Mouse (Mus musculus) heart, postnatal 36 days (tissue): ENCODE results near the gene Fstl3. TPM values are rescaled to one million over a fixed set of nuclear protein-coding genes. Genes with fewer than 3 reads are reported as not detected.
A peak's percentile ranks its signal among the peaks of the same experiment; 100 is the strongest.
"Not testable (repeated sequence)": the region's sequence is repeated elsewhere in the genome, so short reads cannot be mapped to it uniquely, and the experiment has no call there.

ENCODE experiments used
- DNase-seq, 2 experiments: peaks; one replicate each; pipeline ENCODE4 v3.0.0; 2021 to 2022
- intact Hi-C: fragments of 180-260 bp; cut with DNase I; formaldehyde crosslinking; loops from one replicate; pipeline ENCODE4 v1.15.1; 2025
- total RNA-seq, 2 experiments: library from RNA; stranded (reverse); gene quantifications; 2 replicates each; pipeline ENCODE4 v1.2.3; 2021

Fstl3 gene
- total RNA-seq, 2 experiments from 2014 or later: 4.2 to 4.3 TPM

DNA sequence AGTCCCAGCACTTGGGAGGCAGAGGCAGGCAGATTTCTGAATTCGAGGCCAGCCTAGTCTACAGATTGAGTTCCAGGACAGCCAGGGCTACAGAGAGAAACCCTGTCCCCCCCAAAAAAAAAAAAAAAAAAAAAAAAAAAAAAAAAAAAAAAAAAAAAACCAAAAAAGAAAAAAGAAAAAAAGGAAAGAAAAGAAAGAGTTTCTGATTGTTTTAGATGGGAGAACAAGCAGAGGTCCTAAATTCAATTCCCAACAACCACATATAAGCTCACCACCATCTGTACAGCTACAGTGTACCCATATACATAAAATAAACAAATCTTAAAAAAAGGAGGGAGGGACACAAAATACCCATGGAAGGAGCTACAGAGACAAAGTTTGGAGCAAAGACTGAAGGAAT lies 17.4 kb upstream of the Fstl3 start:
- DNase-seq, intact Hi-C loops: not testable (repeated sequence)

DNA sequence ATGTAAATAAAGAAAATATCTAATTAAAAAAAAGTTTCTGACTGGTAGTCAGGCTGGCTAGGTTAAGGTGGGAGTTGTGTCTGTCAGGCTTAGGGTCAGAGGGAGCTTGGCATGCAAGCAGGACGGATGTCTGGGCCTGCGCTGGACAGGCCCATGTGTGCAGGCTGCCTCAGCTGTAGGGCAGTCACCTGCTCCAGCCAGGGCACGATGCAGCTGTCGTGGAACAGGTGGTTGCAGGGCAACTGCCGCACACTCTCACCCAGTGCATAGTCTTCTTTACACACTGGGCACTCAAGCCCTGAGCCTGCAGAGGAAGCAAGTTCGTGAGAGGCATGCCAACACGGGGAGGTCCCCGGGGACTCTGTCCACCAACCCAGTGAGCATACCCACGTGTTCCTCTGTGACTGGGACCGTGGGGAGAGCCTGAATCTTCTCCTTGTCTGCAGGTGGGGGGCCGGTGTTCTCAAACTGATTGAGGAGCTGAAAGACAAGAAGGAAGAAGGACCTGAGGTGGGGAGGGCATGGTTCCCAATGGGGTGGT lies 16.4 kb upstream of the Fstl3 start:
- no peak for DNase-seq
- intact Hi-C loops: no loop called here

DNA sequence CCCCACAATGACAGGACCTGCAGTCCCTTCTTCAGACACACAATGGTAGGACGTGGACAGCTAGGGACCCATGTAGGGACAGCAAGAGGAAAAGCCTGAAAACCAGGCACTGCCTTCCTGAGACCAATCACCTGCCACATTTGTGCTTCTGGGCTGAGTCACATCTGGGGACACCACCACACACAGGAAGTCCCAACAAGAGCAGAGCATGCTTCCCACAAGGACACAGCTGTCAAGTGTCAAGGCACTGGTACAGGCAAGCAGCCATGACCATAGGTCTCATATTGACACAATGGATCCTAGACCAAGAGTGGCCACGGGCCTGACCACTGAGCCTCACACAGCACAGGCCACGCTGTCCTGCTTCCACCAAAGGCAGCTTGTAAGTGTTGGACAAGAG lies 14.2 kb upstream of the Fstl3 start:
- intact Hi-C loops: no loop called here
- no peak for DNase-seq

DNA sequence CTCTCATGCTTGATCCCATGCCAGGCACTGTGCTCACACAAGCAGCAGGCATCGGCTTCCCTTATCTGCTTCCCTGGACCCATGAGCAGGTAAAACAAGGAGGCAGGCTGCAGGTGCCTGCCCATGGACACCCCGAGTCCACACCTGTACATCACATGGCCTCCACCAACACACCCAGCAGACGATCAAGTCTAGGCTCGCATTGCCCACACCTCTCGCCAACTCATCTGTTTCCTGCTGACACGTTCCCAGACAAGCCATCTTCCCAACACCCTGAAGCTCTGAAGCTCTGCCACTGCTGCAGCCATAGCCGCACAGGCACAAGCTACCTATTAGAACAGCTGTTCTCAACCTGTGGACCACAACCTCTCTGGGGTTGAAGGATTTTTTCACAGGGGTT lies 12.8 kb upstream of the Fstl3 start:
- no peak for DNase-seq
- intact Hi-C loops: loop anchor here (2.0 kb wide), 1 partner anchor 15 kb away; no protein-coding TSS in a partner anchor

DNA sequence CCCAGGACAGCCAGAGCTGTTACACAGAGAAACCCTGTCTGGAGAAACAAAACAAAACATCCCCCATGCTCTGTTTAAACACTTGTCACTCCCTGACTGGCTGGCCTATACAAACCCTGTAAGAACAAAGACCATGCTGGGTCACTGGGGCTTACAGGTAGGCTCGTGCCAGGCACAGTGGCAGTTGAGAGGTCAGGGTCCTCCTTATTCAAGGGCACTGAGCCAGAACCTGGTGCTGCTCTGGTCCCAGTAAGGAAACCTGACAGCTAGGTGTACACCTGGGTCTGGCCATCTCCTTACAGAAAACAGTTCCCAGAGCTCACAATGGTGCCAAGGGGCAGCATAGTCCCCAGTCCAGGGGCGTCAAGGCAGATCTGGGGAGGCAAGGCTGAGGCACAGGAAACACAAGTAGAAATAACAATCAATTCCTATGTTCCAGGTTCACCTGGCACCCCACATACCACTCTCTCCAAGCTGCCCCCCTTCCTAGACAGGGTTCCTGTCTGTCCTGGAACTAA lies 11.8 kb upstream of the Fstl3 start:
- intact Hi-C loops: loop anchor here (2.0 kb wide), 1 partner anchor 16 kb away; no protein-coding TSS in a partner anchor
- DNase-seq: no peak

GRCm38 (mm10) chr10:79766001-79766507 lies 11.0 kb upstream of the Fstl3 start:
- intact Hi-C loops: no loop called here
- no peak for DNase-seq

DNA sequence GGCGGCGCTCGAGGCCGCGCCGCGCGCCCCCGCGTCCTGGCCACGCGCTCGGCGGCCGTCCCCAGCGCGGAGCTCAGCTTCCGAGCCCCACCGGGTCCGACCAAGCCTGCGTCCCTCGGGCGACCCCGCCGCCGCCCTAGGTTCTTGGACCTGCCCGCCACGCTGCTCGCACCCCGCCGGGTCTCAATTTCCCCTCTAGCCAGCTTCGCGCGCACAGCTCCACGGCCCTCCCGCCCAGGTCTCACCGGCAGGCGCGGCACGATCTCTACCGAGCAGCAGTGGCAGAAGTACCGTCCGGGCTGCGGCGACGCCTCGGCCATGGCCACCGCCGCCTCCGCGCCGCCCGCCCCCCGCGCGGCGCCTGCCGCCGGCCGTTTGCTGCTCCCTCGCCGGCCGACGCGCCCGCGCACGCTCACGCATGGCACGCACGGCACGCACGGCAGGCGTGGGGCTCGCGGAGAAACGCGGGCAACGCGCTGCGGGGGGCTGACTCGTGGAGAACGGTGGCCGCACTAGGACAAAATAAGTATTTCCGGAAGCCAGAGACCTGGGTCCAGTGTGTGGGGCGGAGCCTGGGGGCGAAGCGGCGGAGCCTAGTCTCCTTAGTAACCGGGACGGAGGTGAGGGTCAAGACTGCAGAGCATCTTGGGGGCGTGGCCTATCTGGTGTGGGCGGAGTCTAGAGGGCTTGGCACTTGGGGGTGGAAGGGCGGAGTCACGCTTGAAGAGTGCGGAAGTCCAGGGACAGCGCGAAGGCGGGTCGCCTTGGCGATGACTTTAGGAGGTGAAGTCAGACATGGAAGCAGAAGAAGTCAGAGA lies 10.4 kb upstream of the Fstl3 start, which contains the start of gene Rnf126:
TSS of gene Rnf126 (minus strand) at position 445 of the 818 bp plus-strand sequence.
- intact Hi-C loops: no loop called here
- DNase-seq: peak; percentile 99 to 100

DNA sequence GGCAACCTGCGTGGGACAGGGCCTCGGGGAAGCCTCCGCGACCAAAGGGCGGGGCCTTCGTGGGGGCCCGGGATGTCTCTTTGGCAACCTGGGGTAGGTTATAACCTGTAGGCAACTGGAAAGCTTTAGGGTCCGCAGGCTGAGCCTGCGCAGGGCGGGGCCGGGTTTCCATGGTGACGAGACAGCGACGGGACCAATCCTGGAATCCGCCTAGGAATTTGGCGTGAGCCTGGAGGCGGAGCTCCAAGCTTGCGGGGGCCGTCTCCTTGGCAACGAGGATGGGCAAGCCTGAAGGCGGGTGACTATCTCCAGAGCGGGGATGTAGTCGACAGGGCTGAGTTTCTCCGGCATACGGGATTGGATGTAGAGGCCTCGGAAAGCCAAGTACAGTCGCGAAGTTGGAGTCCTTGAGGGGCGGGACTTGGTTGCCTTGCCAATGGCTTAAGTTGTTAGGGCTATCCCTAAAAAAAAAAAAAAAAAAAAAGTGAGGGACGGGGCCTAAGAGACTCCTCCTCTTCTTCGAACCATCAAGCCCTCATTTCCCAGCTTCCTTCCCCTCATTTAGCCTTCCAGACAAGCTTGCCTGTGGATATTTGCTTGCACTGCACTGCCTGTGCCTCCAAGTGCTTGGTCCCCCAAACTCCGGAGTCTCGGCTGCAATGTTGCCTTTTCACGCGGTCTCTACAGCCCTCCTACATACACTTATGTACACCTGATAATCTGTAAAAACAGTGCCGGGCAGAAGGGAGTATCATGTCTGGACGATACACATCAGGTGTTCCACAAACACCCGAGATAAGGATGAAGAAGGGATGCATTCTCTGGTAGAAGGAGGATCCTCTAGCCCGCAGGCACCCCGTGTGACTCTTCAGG lies 9.5 kb upstream of the Fstl3 start:
- peak; percentile 88 to 90 for DNase-seq
- intact Hi-C loops: loop anchor here (1.0 to 2.0 kb wide), 2 partner anchors 21 to 45 kb away; no protein-coding TSS in a partner anchor

DNA sequence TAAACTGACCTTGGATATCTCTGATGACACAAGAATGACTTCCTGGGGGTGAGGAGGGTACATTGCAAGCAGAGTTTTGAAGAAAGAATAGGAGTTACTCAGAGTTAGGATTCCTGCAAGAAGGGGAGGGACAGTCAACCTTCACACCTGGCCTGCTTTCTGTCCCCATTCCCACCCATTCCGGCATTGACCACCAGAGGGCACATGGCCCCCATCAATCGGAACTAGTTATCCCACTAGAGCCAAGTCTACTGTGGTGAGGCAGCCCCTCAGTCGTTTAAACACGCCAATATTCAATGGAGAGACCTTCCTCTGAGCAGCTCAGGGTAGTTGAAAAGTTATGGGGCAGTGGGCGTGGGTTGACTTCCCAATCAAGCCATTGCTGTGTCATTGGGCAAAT lies 8.7 kb upstream of the Fstl3 start:
- peak; percentile 77 to 78 for DNase-seq

DNA sequence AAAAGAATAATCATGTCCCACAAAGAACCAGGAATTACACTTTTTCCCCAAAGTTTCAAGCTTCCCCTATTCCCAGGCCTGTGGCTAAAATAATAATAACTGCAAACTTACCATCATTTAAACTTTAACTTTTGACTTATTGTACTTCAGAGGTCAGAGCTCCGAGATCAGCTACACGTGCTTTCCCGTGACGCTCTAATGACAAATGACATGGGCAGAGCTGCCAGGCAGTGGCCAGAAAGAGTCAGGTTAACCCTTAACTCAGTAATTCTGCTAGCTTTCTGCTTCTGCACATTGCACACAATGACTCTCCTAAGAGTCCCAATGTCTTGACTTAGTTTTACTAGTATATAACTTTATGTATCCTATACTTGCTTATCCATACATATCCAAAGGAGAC lies 7.7 kb upstream of the Fstl3 start:
- intact Hi-C loops: loop anchor here (2.0 kb wide), 1 partner anchor 19 kb away; no protein-coding TSS in a partner anchor
- no peak for DNase-seq

More for the DNA sequence above, 8.7 kb upstream of the Fstl3 start:
- intact Hi-C loops: loop anchor here (1.0 to 2.0 kb wide), 2 partner anchors 20 to 44 kb away; no protein-coding TSS in a partner anchor

- no peak for DNase-seq
- intact Hi-C loops: no loop called here
Observed at GRCm38 (mm10) chr10:79772320-79772719, 4.8 kb upstream of the Fstl3 start.

DNA sequence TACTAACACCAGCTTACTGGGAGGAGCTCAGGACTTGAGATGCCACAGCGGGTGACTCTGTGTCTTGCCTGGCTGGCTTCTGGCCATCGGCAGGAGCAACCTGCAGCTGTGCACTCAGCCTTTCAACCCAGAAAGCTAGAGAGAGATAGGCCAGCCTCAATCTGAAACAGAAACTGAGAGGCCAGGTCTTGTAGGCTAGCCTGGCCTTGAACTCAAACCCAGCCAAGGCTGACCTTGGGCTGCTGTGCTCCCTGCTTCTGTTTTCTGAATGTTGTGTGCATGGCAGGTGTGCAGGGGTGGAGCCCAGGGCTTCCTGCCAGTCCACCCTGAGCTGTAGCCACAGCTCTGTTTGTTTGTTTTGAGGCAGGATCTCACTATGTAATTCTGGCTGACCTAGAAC lies 3.9 kb upstream of the Fstl3 start:
- intact Hi-C loops: no loop called here
- DNase-seq: no peak

- DNase-seq: no peak
- intact Hi-C loops: no loop called here
Observed at GRCm38 (mm10) chr10:79774486-79775279, 2.4 kb upstream of the Fstl3 start.

GRCm38 (mm10) chr10:79778006-79778405 lies 934 bp downstream of the Fstl3 start:
- intact Hi-C loops: no loop called here
- peak in 1 of 2 experiments; percentile 53 for DNase-seq

DNA sequence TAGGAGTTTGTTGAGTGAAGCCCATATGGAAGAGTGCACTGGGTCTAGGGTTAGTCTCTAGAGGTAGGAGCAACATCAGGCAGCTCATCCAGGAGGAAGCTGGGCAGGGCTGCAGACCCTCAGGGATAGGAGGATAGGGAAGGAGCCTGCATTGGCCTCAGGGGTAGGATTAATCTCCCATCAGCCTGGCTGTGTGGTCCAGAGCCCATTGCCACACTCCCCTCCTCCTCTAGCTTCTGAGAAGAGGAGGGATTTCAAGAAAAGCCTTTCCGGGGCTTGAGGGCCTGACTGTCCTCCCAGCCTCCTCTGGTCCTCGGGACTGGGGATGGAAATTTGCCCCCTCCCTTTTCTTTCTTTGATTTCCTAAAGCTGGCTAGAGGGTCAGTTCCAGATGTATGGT lies 2.1 kb downstream of the Fstl3 start:
- DNase-seq: no peak
- intact Hi-C loops: no loop called here

- intact Hi-C loops: no loop called here
- DNase-seq: peak; percentile 94 to 96
Observed at GRCm38 (mm10) chr10:79779784-79780663, 3.0 kb downstream of the Fstl3 start.

- DNase-seq: no peak
- intact Hi-C loops: no loop called here
Observed at GRCm38 (mm10) chr10:79780664-79781015, 3.6 kb downstream of the Fstl3 start.

DNA sequence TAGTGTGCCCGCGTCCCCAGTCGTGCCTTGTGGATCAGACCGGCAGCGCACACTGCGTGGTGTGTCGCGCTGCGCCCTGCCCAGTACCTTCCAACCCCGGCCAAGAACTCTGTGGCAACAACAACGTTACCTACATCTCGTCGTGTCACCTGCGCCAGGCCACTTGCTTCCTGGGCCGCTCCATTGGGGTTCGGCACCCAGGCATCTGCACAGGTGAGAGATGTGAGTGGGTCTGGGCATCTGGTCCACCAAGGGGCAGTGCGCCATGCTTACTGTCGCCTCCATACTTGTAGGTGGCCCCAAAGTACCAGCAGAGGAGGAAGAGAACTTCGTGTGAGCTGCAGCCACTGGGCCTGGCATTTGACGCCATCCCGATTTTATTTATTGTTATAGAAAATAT lies 4.1 kb downstream of the Fstl3 start:
- intact Hi-C loops: no loop called here
- no peak for DNase-seq

GRCm38 (mm10) chr10:79781956-79782355 lies 4.9 kb downstream of the Fstl3 start:
- no peak for DNase-seq
- intact Hi-C loops: no loop called here
